ENCODE assay signal across 8 mouse cellular contexts in the genomic region with DNA sequence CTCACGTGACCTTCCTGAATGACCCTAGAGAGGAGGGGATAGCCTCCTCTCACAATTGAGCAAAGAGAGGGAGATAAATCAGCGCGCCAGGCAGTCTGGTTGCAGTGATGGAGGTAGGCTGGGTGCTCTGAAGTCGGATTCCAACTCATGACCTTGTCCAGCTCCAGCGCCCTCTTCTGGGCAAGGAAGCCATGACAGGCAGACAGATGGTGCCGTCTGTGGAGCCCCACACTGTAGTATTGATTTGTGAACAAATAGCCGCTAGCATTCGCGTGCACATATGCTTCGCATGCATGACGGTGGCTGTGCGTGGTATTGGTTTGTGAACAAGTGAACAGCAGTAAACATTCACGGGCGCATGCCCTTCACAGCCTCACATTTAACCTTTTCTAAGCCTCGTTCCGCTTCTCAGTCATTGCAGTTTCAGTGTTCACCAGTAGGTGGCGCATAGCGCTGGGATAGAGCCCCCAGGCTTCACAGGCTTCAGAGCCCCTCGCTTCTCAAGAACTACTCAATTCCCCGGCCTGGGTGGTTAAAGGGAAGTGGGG. TPM values are rescaled to one million over a fixed set of nuclear protein-coding genes. Genes with fewer than 3 reads are reported as not detected.
DNase-seq lines count a peak whose midpoint lies in the region; ATAC-seq and TF ChIP-seq lines count a peak whose summit lies in the region.

No protein-coding gene starts in this region.

- no peak for TF ChIP-seq EP300 in heart, adult 2 months (IDR thresholded peaks at IDR 0.05; ENCODE audit: insufficient read depth, low read depth, low read length)

- H3K9ac ChIP-seq in embryonic facial prominence, embryonic 13.5 days: peak overlapping the region; percentile 69
- peak overlapping the region; percentile 55 for H3K9ac ChIP-seq in heart, adult 2 months (ENCODE audit: low read depth, low read length)
- 0 out of 2 replicates have a peak overlapping the region, but pooled peaks have one; percentile 35 for H3K9ac ChIP-seq in limb, embryonic 12.5 days (replicated peaks)
- H3K9ac ChIP-seq in midbrain, embryonic 14.5 days (replicated peaks; ENCODE audit: low read length): peak overlapping the region; percentile 37; the same call in 1 of the 2 replicates

- H3K9me3 ChIP-seq in embryonic facial prominence, embryonic 13.5 days: no peaks in the 10 kb centered on the region
- H3K9me3 ChIP-seq in limb, embryonic 12.5 days: no peaks in the 10 kb centered on the region
- no peaks in the 10 kb centered on the region for H3K9me3 ChIP-seq in midbrain, embryonic 14.5 days (ENCODE audit: control insufficient read depth, low read length)

- H3K4me2 ChIP-seq in embryonic facial prominence, embryonic 13.5 days: peak overlapping the region; percentile 61
- H3K4me2 ChIP-seq in limb, embryonic 12.5 days: peak overlapping the region; percentile 56
- H3K4me2 ChIP-seq in midbrain, embryonic 14.5 days (ENCODE audit: low read length): peak overlapping the region; percentile 61

- no peak for TF ChIP-seq POLR2A in heart, adult 2 months (IDR thresholded peaks at IDR 0.05; ENCODE audit: insufficient read depth, low read depth, low read length)
- TF ChIP-seq POLR2A in kidney, adult 2 months (IDR thresholded peaks at IDR 0.05; ENCODE audit: low read depth, low read length): no peak

- peak overlapping the region; percentile 46 for H3K4me3 ChIP-seq in embryonic facial prominence, embryonic 13.5 days
- H3K4me3 ChIP-seq in heart, adult 2 months: peak overlapping the region; percentile 30
- peak overlapping the region; percentile 55 for H3K4me3 ChIP-seq in kidney, adult 2 months (ENCODE audit: insufficient read depth, low read depth, low read length)
- H3K4me3 ChIP-seq in limb, embryonic 12.5 days (replicated peaks): peak overlapping the region; percentile 35
- H3K4me3 ChIP-seq in midbrain, embryonic 14.5 days (replicated peaks; ENCODE audit: low read depth, low read length): peak overlapping the region; percentile 34

- no peaks in the 10 kb centered on the region for H3K36me3 ChIP-seq in embryonic facial prominence, embryonic 13.5 days
- H3K36me3 ChIP-seq in heart, adult 2 months (ENCODE audit: control insufficient read depth, insufficient read depth, low read length): no peaks in the 10 kb centered on the region
- H3K36me3 ChIP-seq in kidney, adult 2 months (ENCODE audit: control insufficient read depth, insufficient read depth, low read length): no peaks in the 10 kb centered on the region
- H3K36me3 ChIP-seq in limb, embryonic 12.5 days: no peaks in the 10 kb centered on the region
- H3K36me3 ChIP-seq in midbrain, embryonic 14.5 days (ENCODE audit: control insufficient read depth, insufficient read depth, low read length): no peaks in the 10 kb centered on the region

- 4% methylated on average over 20 of the region's 20 CpGs for WGBS in embryonic facial prominence, embryonic 13.5 days
- 5% methylated on average over 20 of the region's 20 CpGs for WGBS in heart, adult 2 months
- 4% methylated on average over 20 of the region's 20 CpGs for WGBS in kidney, adult 2 months
- 4% methylated on average over 20 of the region's 20 CpGs for WGBS in limb, embryonic 12.5 days
- WGBS in midbrain, embryonic 14.5 days: 2% methylated on average over 20 of the region's 20 CpGs

- intact Hi-C loops in heart, adult 2 months (cut with DNase I): loop anchor here (1.0 to 2.0 kb wide), 3 partner anchors 35 to 114 kb away; no protein-coding TSS in a partner anchor

- no peaks in the 10 kb centered on the region for H3K27me3 ChIP-seq in embryonic facial prominence, embryonic 13.5 days
- no peaks in the 10 kb centered on the region; the same call in 1 of the 2 replicates for H3K27me3 ChIP-seq in heart, adult 2 months (ENCODE audit: control insufficient read depth, insufficient read depth, low read length)
- no peaks in the 10 kb centered on the region for H3K27me3 ChIP-seq in kidney, adult 2 months (replicated peaks; ENCODE audit: control insufficient read depth, insufficient read depth, low read length)
- no peaks in the 10 kb centered on the region; the same call in 1 of the 2 replicates for H3K27me3 ChIP-seq in limb, embryonic 12.5 days
- no peaks in the 10 kb centered on the region for H3K27me3 ChIP-seq in midbrain, embryonic 14.5 days (ENCODE audit: control insufficient read depth, insufficient read depth, low read length)

- peak; percentile 80 for DNase-seq in 416B (ENCODE audit: low read depth)
- DNase-seq in adrenal gland, postnatal 4 days (ENCODE audit: low spot score in 2 of 2): peak; percentile 56 to 79
- peak; percentile 76 to 84 for DNase-seq in heart, adult 2 months
- DNase-seq in kidney, adult 2 months: peak; percentile 84
- DNase-seq in midbrain, embryonic 14.5 days: peak; percentile 94
- peak; percentile 43 to 75 for DNase-seq in spleen, adult 18-20 months

- no peak overlapping the region for H3K27ac ChIP-seq in embryonic facial prominence, embryonic 13.5 days
- no peak overlapping the region for H3K27ac ChIP-seq in heart, adult 2 months
- 0 out of 2 replicates have a peak overlapping the region, but pooled peaks have one; percentile 8 for H3K27ac ChIP-seq in kidney, adult 2 months (ENCODE audit: insufficient read depth, low read depth, low read length)
- no peak overlapping the region for H3K27ac ChIP-seq in limb, embryonic 12.5 days
- H3K27ac ChIP-seq in midbrain, embryonic 14.5 days (replicated peaks; ENCODE audit: low read depth, low read length): 0 out of 2 replicates have a peak overlapping the region, but pooled peaks have one; percentile 13

- H3K4me1 ChIP-seq in embryonic facial prominence, embryonic 13.5 days: peaks cover 15% of the 10 kb centered on the region
- peaks cover 3% of the 10 kb centered on the region; the same call in 1 of the 2 replicates for H3K4me1 ChIP-seq in heart, adult 2 months (ENCODE audit: control insufficient read depth, insufficient read depth, low read length)
- H3K4me1 ChIP-seq in kidney, adult 2 months (ENCODE audit: control insufficient read depth, insufficient read depth, low read length): no peaks in the 10 kb centered on the region
- peaks cover 18% of the 10 kb centered on the region for H3K4me1 ChIP-seq in limb, embryonic 12.5 days (replicated peaks)
- peaks cover 7% of the 10 kb centered on the region; the same call in 1 of the 2 replicates for H3K4me1 ChIP-seq in midbrain, embryonic 14.5 days (ENCODE audit: control insufficient read depth, insufficient read depth, low read length)

- peak; percentile 49; the same call in 1 of the 2 replicates for ATAC-seq in embryonic facial prominence, embryonic 13.5 days (ENCODE audit: insufficient number of reproducible peaks, insufficient read depth, low FRiP score, low TSS enrichment, low read depth)
- ATAC-seq in limb, embryonic 12.5 days (ENCODE audit: insufficient number of reproducible peaks, insufficient read depth, low FRiP score, low TSS enrichment, low read depth): peak; percentile 63; the same call in 1 of the 2 replicates
- ATAC-seq in midbrain, embryonic 14.5 days (ENCODE audit: low FRiP score, low TSS enrichment): peak; percentile 67

- TF ChIP-seq CTCF in heart, adult 2 months (IDR thresholded peaks at IDR 0.05): no peak; the same call in 1 of the 2 replicates
- peak; percentile 63 for TF ChIP-seq CTCF in kidney, adult 2 months (conservative IDR thresholded peaks at IDR 0.05; ENCODE audit: insufficient read depth, insufficient read length, low read depth, low read length)

- H3K79me2 ChIP-seq in heart, adult 2 months (replicated peaks; ENCODE audit: control insufficient read depth, insufficient read depth, low read length): no peaks in the 10 kb centered on the region

RNA-seq across cellular contexts. Expression of a gene that starts 22.8 kb away (rescaled TPM):
- total RNA-seq in adrenal gland, postnatal 4 days (2021): under 1 TPM in 1 of 2 experiments, not detected in 1; 0.08 TPM
- polyA plus RNA-seq in embryonic facial prominence, embryonic 13.5 days (2015; fragmentation: Nextera tagmentation; extraction: Ambion mirVana): 0.06 TPM in 1 of 2 replicates, not detected in the other
- under 1 TPM in 1 of 2 experiments, not detected in 1; 0.07 TPM for total RNA-seq in heart, adult 2 months (2021)
- 0.12 TPM in 2 replicates for polyA plus RNA-seq in heart, adult 2 months (2012; rRNA removed)
- 0.88 and 1.1 TPM in 2 replicates for polyA plus RNA-seq in kidney, adult 2 months (2012; rRNA removed)
- not detected in 2 replicates for polyA plus RNA-seq in limb, embryonic 12.5 days (2016; fragmentation: Nextera tagmentation; extraction: Ambion mirVana)
- 0.07 and 0.18 TPM in 2 replicates for polyA plus RNA-seq in midbrain, embryonic 14.5 days (2014; fragmentation: Nextera tagmentation; extraction: Ambion mirVana)

RNA-seq across cellular contexts. Expression of a gene that starts 33.5 kb away (rescaled TPM):
- 10 to 100 TPM; 55.7 to 89.0 TPM for total RNA-seq in adrenal gland, postnatal 4 days (2021)
- 34.2 and 34.8 TPM in 2 replicates for polyA plus RNA-seq in embryonic facial prominence, embryonic 13.5 days (2015; fragmentation: Nextera tagmentation; extraction: Ambion mirVana)
- total RNA-seq in heart, adult 2 months (2021): 10 to 100 TPM; 12.5 to 14.7 TPM
- polyA plus RNA-seq in heart, adult 2 months (2012; rRNA removed): 8.0 and 9.0 TPM in 2 replicates
- 26.8 and 29.3 TPM in 2 replicates for polyA plus RNA-seq in kidney, adult 2 months (2012; rRNA removed)
- 18.9 and 21.2 TPM in 2 replicates for polyA plus RNA-seq in limb, embryonic 12.5 days (2016; fragmentation: Nextera tagmentation; extraction: Ambion mirVana)
- polyA plus RNA-seq in midbrain, embryonic 14.5 days (2014; fragmentation: Nextera tagmentation; extraction: Ambion mirVana): 7.3 and 12.6 TPM in 2 replicates

RNA-seq across cellular contexts. Expression of a gene that starts 37.7 kb away (rescaled TPM):
- total RNA-seq in adrenal gland, postnatal 4 days (2021): under 1 TPM; 0.31 to 0.42 TPM
- not detected in 2 replicates for polyA plus RNA-seq in embryonic facial prominence, embryonic 13.5 days (2015; fragmentation: Nextera tagmentation; extraction: Ambion mirVana)
- under 1 TPM; 0.16 to 0.23 TPM for total RNA-seq in heart, adult 2 months (2021)
- 0.21 and 0.29 TPM in 2 replicates for polyA plus RNA-seq in heart, adult 2 months (2012; rRNA removed)
- 0.04 and 0.09 TPM in 2 replicates for polyA plus RNA-seq in kidney, adult 2 months (2012; rRNA removed)
- not detected in 2 replicates for polyA plus RNA-seq in limb, embryonic 12.5 days (2016; fragmentation: Nextera tagmentation; extraction: Ambion mirVana)
- 0.65 and 0.68 TPM in 2 replicates for polyA plus RNA-seq in midbrain, embryonic 14.5 days (2014; fragmentation: Nextera tagmentation; extraction: Ambion mirVana)

Comparison
In these comparisons a context has a peak if more than half of its experiments do, and no peak if none do; other contexts are left out.
1. H3K27ac ChIP-seq: peak in kidney, adult 2 months (single experiment) and midbrain, embryonic 14.5 days (single experiment); none in embryonic facial prominence, embryonic 13.5 days (single experiment), heart, adult 2 months (single experiment) and limb, embryonic 12.5 days (single experiment).
2. Peak in every context shown above with its lines, with median percentiles within 50 percentile points of each other: DNase-seq, ATAC-seq, H3K4me2 ChIP-seq, H3K4me3 ChIP-seq and H3K9ac ChIP-seq.